Mouse (Mus musculus): ENCODE measurements at regions not wholly inside any gene's neighbourhood (a gene's known extent, or its start where the extent isn't known, plus 50 kb on each side); places are given as distances from the start of the nearest gene placed in this dataset.

- Histone ChIP-seq H3K79me2 (ENCODE audit: control insufficient read depth, insufficient read depth, low read length) (no peaks in the 10 kb centered on the region), H3K4me3 (ENCODE audit: insufficient read depth, low read depth, low read length) (no peak overlapping the region), H3K4me1 (ENCODE audit: control insufficient read depth, insufficient read depth, low read length) (no peaks in the 10 kb centered on the region), H3K9ac (ENCODE audit: low read depth, low read length) (no peak overlapping the region), H3K27ac (replicated peaks; ENCODE audit: insufficient read depth, low read depth, low read length) (no peak overlapping the region), H3K27me3 (ENCODE audit: control insufficient read depth, insufficient read depth, low read length) (no peaks in the 10 kb centered on the region), H3K36me3 (ENCODE audit: control insufficient read depth, insufficient read depth, low read length) (no peaks in the 10 kb centered on the region)
- DNase-seq (ENCODE audit: extremely low read depth, low read depth, low spot score), result no peak
- 75% methylated on average over 14 of the region's 14 CpGs for WGBS
- no peak for TF ChIP-seq POLR2A (IDR thresholded peaks at IDR 0.05; ENCODE audit: extremely low read depth, insufficient read depth, low read length)
- TF ChIP-seq CTCF (IDR thresholded peaks at IDR 0.05; ENCODE audit: low read depth, low read length), result no peak
These were observed 449.1 kb downstream of the Tdrd3 start for GRCm38 (mm10) chr14:87865216-87866202.

GRCm38 (mm10) chr14:87901784-87902183 is 485.3 kb downstream of the Tdrd3 start:
- Histone ChIP-seq H3K27ac (replicated peaks; ENCODE audit: insufficient read depth, low read depth, low read length) (no peak overlapping the region), H3K4me1 (ENCODE audit: control insufficient read depth, insufficient read depth, low read length) (no peaks in the 10 kb centered on the region), H3K27me3 (ENCODE audit: control insufficient read depth, insufficient read depth, low read length) (no peaks in the 10 kb centered on the region), H3K36me3 (ENCODE audit: control insufficient read depth, insufficient read depth, low read length) (no peaks in the 10 kb centered on the region), H3K9ac (ENCODE audit: low read depth, low read length) (no peak overlapping the region), H3K79me2 (ENCODE audit: control insufficient read depth, insufficient read depth, low read length) (no peaks in the 10 kb centered on the region), H3K4me3 (ENCODE audit: insufficient read depth, low read depth, low read length) (no peak overlapping the region)
- DNase-seq (ENCODE audit: extremely low read depth, low read depth, low spot score), result no peak
- TF ChIP-seq CTCF (IDR thresholded peaks at IDR 0.05; ENCODE audit: low read depth, low read length) (no peak), POLR2A (IDR thresholded peaks at IDR 0.05; ENCODE audit: extremely low read depth, insufficient read depth, low read length) (no peak)
- WGBS, result 79% methylated on average over 3 of the region's 3 CpGs

GRCm38 (mm10) chr14:87902416-87902815 is 486.0 kb downstream of the Tdrd3 start:
- no peak overlapping the region for H3K27ac ChIP-seq (replicated peaks; ENCODE audit: insufficient read depth, low read depth, low read length)
- 62% methylated on average over 7 of the region's 7 CpGs for WGBS
- H3K36me3 ChIP-seq (ENCODE audit: control insufficient read depth, insufficient read depth, low read length), result no peaks in the 10 kb centered on the region
- no peaks in the 10 kb centered on the region for H3K27me3 ChIP-seq (ENCODE audit: control insufficient read depth, insufficient read depth, low read length)
- no peaks in the 10 kb centered on the region for H3K79me2 ChIP-seq (ENCODE audit: control insufficient read depth, insufficient read depth, low read length)
- H3K4me1 ChIP-seq (ENCODE audit: control insufficient read depth, insufficient read depth, low read length), result no peaks in the 10 kb centered on the region
- no peak overlapping the region for H3K4me3 ChIP-seq (ENCODE audit: insufficient read depth, low read depth, low read length)
- TF ChIP-seq CTCF (IDR thresholded peaks at IDR 0.05; ENCODE audit: low read depth, low read length) (no peak), POLR2A (IDR thresholded peaks at IDR 0.05; ENCODE audit: extremely low read depth, insufficient read depth, low read length) (no peak)
- peak; percentile 73 for DNase-seq (ENCODE audit: extremely low read depth, low read depth, low spot score)
- no peak overlapping the region for H3K9ac ChIP-seq (ENCODE audit: low read depth, low read length)

Measured in liver, adult 2 months (tissue).